Mouse (Mus musculus) naive thymus-derived CD4-positive, alpha-beta T cell, adult 2 months (primary cell): ENCODE data around the gene Ndufc2.

ENCODE experiments used
- DNase-seq: peaks from one replicate; pipeline ENCODE4 v3.0.0-alpha.2; 2011; ENCODE audit warnings: low read depth

Gene Ndufc2

GRCm38 (mm10) chr7:97387561-97388147 is 12.1 kb upstream of the Ndufc2 start:
- no peak for DNase-seq

GRCm38 (mm10) chr7:97388541-97388940 is 11.3 kb upstream of the Ndufc2 start:
- no peak for DNase-seq

- DNase-seq = no peak
These were observed 8.3 kb upstream of the Ndufc2 start for GRCm38 (mm10) chr7:97391293-97392078.

- no peak for DNase-seq
These were observed 7.7 kb upstream of the Ndufc2 start for GRCm38 (mm10) chr7:97392079-97392445.

GRCm38 (mm10) chr7:97394375-97394774 is 5.4 kb upstream of the Ndufc2 start:
- no peak for DNase-seq

GRCm38 (mm10) chr7:97398943-97399342 is 860 bp upstream of the Ndufc2 start:
- peak; percentile 13 for DNase-seq

- no peak for DNase-seq
These were observed 7.3 kb downstream of the Ndufc2 start for GRCm38 (mm10) chr7:97407145-97407544.

GRCm38 (mm10) chr7:97411106-97411505 is 11.3 kb downstream of the Ndufc2 start:
- no peak for DNase-seq

- no peak for DNase-seq
These were observed 11.8 kb downstream of the Ndufc2 start for GRCm38 (mm10) chr7:97411575-97411974.

- DNase-seq = no peak
These were observed 14.2 kb downstream of the Ndufc2 start for GRCm38 (mm10) chr7:97413981-97414380.

GRCm38 (mm10) chr7:97414426-97414825 is 14.6 kb downstream of the Ndufc2 start:
- no peak for DNase-seq

- no peak for DNase-seq
These were observed 15.3 kb downstream of the Ndufc2 start for GRCm38 (mm10) chr7:97414915-97415687.

GRCm38 (mm10) chr7:97416473-97416872 is 16.7 kb downstream of the Ndufc2 start:
- DNase-seq = no peak

- no peak for DNase-seq
These were observed 17.3 kb downstream of the Ndufc2 start, which contains the start of gene Thrsp for GRCm38 (mm10) chr7:97416906-97417777. Gene Thrsp, minus strand, starts transcription at chr7:97417730.

GRCm38 (mm10) chr7:97418717-97419116 is 18.9 kb downstream of the Ndufc2 start:
- no peak for DNase-seq

- no peak for DNase-seq
These were observed 19.4 kb downstream of the Ndufc2 start for GRCm38 (mm10) chr7:97419163-97419562.

- DNase-seq = no peak
These were observed 20.6 kb downstream of the Ndufc2 start for GRCm38 (mm10) chr7:97420406-97420805.

- DNase-seq = no peak
These were observed 21.3 kb downstream of the Ndufc2 start for GRCm38 (mm10) chr7:97420958-97421651.

- DNase-seq = no peak
These were observed 24.0 kb downstream of the Ndufc2 start for GRCm38 (mm10) chr7:97423754-97424153.

GRCm38 (mm10) chr7:97424621-97425245 is 24.9 kb downstream of the Ndufc2 start:
- peak; percentile 86 for DNase-seq

GRCm38 (mm10) chr7:97426566-97426965 is 26.8 kb downstream of the Ndufc2 start:
- DNase-seq = no peak
